Mouse (Mus musculus): ENCODE data around the gene Rras. TPM values are rescaled to one million over a fixed set of nuclear protein-coding genes. Genes with fewer than 3 reads are reported as not detected.

Gene Rras
- polyA plus RNA-seq, 1 experiment from 2014 or later, result 18.3 TPM

- Histone ChIP-seq H3K4me3 (no peak overlapping the region), H3K27ac (no peak overlapping the region), H3K4me1 (no peaks in the 10 kb centered on the region), H3K9me3 (replicated peaks) (no peaks in the 10 kb centered on the region), H3K27me3 (ENCODE audit: low read depth, poor library complexity, severe bottlenecking) (no peaks in the 10 kb centered on the region), H3K36me3 (peaks cover 100% of the 10 kb centered on the region)
- WGBS, result 73% methylated on average over 7 of the region's 7 CpGs
- DNase-seq (ENCODE audit: low spot score), result peak; percentile 71
These were observed 20.1 kb downstream of the Rras start for GRCm38 (mm10) chr7:45037720-45038361.

GRCm38 (mm10) chr7:45038411-45038810 lies 20.6 kb downstream of the Rras start:
- WGBS, result 94% methylated on average over 9 of the region's 9 CpGs
- H3K36me3 ChIP-seq, result peaks cover 100% of the 10 kb centered on the region
- H3K27me3 ChIP-seq (ENCODE audit: low read depth, poor library complexity, severe bottlenecking), result no peaks in the 10 kb centered on the region
- H3K4me1 ChIP-seq, result no peaks in the 10 kb centered on the region
- no peak overlapping the region for H3K27ac ChIP-seq
- H3K4me3 ChIP-seq, result no peak overlapping the region
- no peak for DNase-seq (ENCODE audit: low spot score)
- H3K9me3 ChIP-seq (replicated peaks), result no peaks in the 10 kb centered on the region

DNA sequence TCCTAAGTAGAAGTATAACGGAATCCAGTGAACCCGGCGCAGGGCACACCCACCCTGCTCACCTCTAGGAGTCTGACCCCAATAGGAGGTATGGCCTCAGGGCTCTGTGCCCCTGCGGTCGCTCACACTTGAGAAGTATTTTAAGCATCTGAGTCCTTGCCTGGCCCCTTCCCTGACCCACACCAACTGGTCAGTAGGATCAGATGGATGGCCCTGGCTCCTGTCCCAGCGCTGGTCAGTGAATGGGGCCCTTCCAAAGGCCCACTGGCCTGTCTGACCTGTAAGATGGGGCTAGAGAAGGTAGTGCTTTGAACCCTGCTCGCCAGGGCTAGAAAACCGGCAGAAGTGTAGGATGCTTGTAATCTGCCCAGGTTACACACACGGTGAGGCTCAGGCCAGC lies 23.1 kb downstream of the Rras start:
- no peaks in the 10 kb centered on the region for H3K9me3 ChIP-seq (replicated peaks)
- WGBS, result 95% methylated on average over 9 of the region's 9 CpGs
- H3K4me3 ChIP-seq, result no peak overlapping the region
- H3K4me1 ChIP-seq, result no peaks in the 10 kb centered on the region
- H3K27ac ChIP-seq, result no peak overlapping the region
- peaks cover 100% of the 10 kb centered on the region for H3K36me3 ChIP-seq
- H3K27me3 ChIP-seq (ENCODE audit: low read depth, poor library complexity, severe bottlenecking), result no peaks in the 10 kb centered on the region
- no peak for DNase-seq (ENCODE audit: low spot score)

GRCm38 (mm10) chr7:45043307-45043706 lies 25.5 kb downstream of the Rras start:
- DNase-seq (ENCODE audit: low spot score), result no peak
- Histone ChIP-seq H3K27me3 (ENCODE audit: low read depth, poor library complexity, severe bottlenecking) (no peaks in the 10 kb centered on the region), H3K27ac (no peak overlapping the region), H3K9me3 (replicated peaks) (no peaks in the 10 kb centered on the region), H3K36me3 (peaks cover 100% of the 10 kb centered on the region), H3K4me1 (peaks cover 3% of the 10 kb centered on the region; the same call in 1 of the 2 replicates), H3K4me3 (no peak overlapping the region)
- 97% methylated on average over 14 of the region's 14 CpGs for WGBS

- 97% methylated on average over 22 of the region's 22 CpGs for WGBS
- no peak overlapping the region for H3K4me3 ChIP-seq
- H3K36me3 ChIP-seq, result peaks cover 100% of the 10 kb centered on the region
- no peaks in the 10 kb centered on the region for H3K27me3 ChIP-seq (ENCODE audit: low read depth, poor library complexity, severe bottlenecking)
- no peak overlapping the region for H3K27ac ChIP-seq
- H3K9me3 ChIP-seq (replicated peaks), result no peaks in the 10 kb centered on the region
- no peak for DNase-seq (ENCODE audit: low spot score)
- peaks cover 16% of the 10 kb centered on the region for H3K4me1 ChIP-seq
These were observed 28.0 kb downstream of the Rras start for GRCm38 (mm10) chr7:45045741-45046140.

DNA sequence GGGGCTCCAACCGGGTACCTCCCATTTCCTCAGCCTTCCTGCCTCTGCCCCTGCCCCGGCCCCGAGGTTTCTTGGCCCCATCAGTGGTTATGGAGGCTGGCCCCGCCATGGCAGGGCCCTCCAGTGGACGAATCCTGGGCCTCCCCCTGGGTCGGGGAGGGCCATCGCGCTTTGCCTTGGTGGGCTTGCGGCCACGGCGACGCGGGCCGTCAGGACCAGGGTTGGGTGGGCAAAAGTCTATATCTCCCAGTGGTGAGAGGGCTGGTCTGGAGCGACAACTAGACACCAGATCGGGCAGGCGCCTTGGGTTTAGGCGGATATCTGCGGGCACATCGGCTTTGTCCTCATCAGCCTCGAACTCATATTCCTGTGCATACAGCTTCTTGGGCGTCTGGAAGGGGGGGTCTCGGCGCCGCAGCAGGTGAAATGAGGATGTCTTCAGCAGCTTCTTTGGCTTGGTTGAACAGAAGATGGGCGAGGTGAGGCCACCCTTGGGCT lies 29.1 kb downstream of the Rras start:
- no peak for DNase-seq (ENCODE audit: low spot score)
- Histone ChIP-seq H3K4me3 (peak overlapping the region; percentile 12; the same call in 1 of the 2 replicates), H3K36me3 (peaks cover 95% of the 10 kb centered on the region), H3K4me1 (peaks cover 27% of the 10 kb centered on the region), H3K27ac (no peak overlapping the region), H3K27me3 (ENCODE audit: low read depth, poor library complexity, severe bottlenecking) (no peaks in the 10 kb centered on the region), H3K9me3 (replicated peaks) (no peaks in the 10 kb centered on the region)
- 94% methylated on average over 26 of the region's 26 CpGs for WGBS

DNA sequence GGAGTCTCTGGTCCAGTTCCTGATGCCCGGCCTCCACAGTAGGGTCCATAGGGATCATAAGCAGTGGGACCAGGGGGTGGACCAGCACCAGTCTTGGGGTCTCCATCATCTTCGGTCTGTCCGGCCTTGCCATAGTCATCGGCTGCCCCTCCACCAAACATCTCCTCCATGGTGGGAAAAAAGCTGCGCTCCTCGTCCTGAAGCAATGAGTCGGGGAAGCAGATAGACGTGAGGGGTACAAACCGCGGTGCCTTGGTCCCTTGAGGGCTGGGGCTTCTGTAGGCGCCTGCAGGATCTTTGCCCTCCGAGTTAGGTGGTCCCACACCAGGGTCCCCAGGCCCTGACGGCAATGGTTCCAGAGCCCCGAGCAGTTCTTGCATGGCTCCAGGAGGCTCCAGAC lies 29.7 kb downstream of the Rras start:
- Histone ChIP-seq H3K4me1 (peaks cover 29% of the 10 kb centered on the region), H3K27me3 (ENCODE audit: low read depth, poor library complexity, severe bottlenecking) (no peaks in the 10 kb centered on the region), H3K4me3 (peak overlapping the region; percentile 12; the same call in 1 of the 2 replicates), H3K36me3 (peaks cover 89% of the 10 kb centered on the region), H3K27ac (no peak overlapping the region), H3K9me3 (replicated peaks) (no peaks in the 10 kb centered on the region)
- 97% methylated on average over 14 of the region's 14 CpGs for WGBS
- DNase-seq (ENCODE audit: low spot score), result no peak

GRCm38 (mm10) chr7:45048001-45048890 lies 30.5 kb downstream of the Rras start:
- Histone ChIP-seq H3K36me3 (peaks cover 82% of the 10 kb centered on the region), H3K27ac (no peak overlapping the region), H3K4me3 (peak overlapping the region; percentile 12; the same call in 1 of the 2 replicates), H3K9me3 (replicated peaks) (no peaks in the 10 kb centered on the region), H3K27me3 (ENCODE audit: low read depth, poor library complexity, severe bottlenecking) (no peaks in the 10 kb centered on the region), H3K4me1 (peaks cover 29% of the 10 kb centered on the region)
- DNase-seq (ENCODE audit: low spot score), result no peak
- WGBS, result 95% methylated on average over 37 of the region's 38 CpGs

DNA sequence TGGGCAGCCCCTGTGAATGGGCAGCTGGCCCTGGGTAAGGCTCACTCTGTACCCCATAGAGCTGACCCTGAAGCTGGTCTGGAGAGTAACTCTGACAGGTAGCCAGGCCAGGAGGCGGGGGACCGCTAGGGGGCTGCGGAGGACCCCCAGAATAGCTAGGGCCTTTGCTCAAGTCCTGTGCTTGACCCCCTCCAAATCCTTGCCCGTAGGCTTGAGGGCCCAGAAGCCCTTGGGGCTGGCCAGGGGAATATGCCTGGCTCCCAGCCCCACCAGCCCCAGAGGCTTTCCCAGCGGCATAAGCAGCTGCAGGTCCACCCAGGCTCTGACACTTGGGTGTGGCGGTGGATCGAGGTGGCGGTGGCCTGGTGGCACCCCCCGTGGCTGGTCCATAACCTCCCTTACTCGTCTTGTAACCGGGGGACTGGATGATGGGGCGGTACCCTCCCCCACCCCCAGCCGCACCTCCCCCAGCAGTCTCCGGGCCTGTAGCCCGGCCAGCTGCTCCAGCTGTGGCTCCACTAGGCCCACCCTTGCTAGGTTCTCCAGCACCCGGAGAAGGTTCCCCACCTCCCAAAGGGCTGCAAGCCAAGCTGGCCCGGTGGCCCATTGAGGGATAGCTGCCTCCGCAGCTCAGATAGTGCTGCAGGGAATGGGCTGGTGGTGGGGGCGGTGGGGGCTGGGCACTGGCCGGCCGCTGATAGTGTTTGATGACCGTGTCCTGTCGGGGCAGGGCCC lies 31.3 kb downstream of the Rras start:
- Histone ChIP-seq H3K36me3 (peaks cover 73% of the 10 kb centered on the region), H3K9me3 (replicated peaks) (no peaks in the 10 kb centered on the region), H3K4me1 (peaks cover 38% of the 10 kb centered on the region), H3K27me3 (ENCODE audit: low read depth, poor library complexity, severe bottlenecking) (no peaks in the 10 kb centered on the region), H3K27ac (0 out of 2 replicates have a peak overlapping the region, but pooled peaks have one; percentile 12), H3K4me3 (peak overlapping the region; percentile 12)
- WGBS, result 95% methylated on average over 23 of the region's 23 CpGs
- no peak for DNase-seq (ENCODE audit: low spot score)

GRCm38 (mm10) chr7:45050945-45051600 lies 33.3 kb downstream of the Rras start:
- Histone ChIP-seq H3K4me3 (peak overlapping the region; percentile 86), H3K27me3 (ENCODE audit: low read depth, poor library complexity, severe bottlenecking) (no peaks in the 10 kb centered on the region), H3K4me1 (peaks cover 47% of the 10 kb centered on the region), H3K27ac (peak overlapping the region; percentile 99), H3K36me3 (peaks cover 54% of the 10 kb centered on the region), H3K9me3 (replicated peaks) (no peaks in the 10 kb centered on the region)
- WGBS, result 5% methylated on average over 16 of the region's 16 CpGs
- DNase-seq (ENCODE audit: low spot score), result peak; percentile 78

DNA sequence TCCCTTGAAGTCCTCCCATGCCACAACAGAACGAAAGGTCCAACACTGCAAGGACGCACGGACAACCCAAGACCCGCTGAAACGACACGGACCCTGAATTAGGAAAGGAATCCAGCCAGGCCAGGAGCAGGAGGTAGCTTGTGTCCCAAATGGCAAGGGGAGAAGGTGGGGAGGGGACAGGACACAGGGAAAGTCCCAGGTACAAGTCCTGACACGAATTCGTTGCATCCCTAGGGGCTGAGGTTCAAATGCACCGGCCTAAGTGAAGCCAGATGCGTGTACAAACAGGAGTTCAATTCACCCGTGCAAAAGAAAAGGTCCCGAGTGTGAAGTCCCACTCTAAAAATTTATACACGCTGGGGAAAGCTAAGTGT lies 33.8 kb downstream of the Rras start:
- H3K27ac ChIP-seq, result peak overlapping the region; percentile 99
- no peaks in the 10 kb centered on the region for H3K27me3 ChIP-seq (ENCODE audit: low read depth, poor library complexity, severe bottlenecking)
- DNase-seq (ENCODE audit: low spot score), result peak; percentile 41
- H3K4me3 ChIP-seq, result peak overlapping the region; percentile 86
- no peaks in the 10 kb centered on the region for H3K9me3 ChIP-seq (replicated peaks)
- peaks cover 47% of the 10 kb centered on the region for H3K4me1 ChIP-seq
- H3K36me3 ChIP-seq, result peaks cover 48% of the 10 kb centered on the region
- WGBS, result 2% methylated on average over 13 of the region's 13 CpGs

DNA sequence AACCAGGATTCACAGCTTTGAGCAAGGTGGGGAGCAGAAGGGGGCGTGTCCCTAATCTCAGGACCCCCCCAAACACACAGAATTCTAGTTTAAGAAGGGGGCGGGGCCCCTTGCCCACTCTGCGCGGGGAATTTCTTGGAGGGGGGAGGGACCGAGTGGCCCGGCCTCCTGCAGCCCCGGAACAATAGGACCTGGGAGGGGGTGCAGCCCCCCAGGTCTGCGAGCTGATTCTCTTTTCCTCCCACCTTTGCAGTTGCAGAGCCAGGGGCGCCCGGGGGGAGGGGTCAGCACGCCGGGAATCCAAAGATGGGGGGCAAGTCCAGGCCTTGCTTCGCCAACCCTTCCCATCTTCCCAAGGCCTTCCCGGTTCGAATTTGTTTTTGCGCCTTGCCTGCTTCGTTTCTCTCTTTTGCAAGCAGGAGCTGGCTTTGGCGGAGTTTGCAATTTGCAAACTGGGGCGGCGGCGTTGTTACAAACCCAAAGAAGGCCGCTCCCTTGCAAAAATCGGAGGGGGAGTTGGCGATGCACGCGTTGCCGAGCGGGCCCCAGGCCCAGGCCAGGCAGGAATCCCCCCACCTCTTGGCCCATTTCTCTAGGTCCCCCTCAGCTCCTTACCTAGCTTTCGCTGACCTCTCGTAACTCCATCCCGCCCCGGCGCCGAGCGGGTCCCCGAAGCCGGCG lies 34.6 kb downstream of the Rras start:
- under 1% methylated on average over 38 of the region's 38 CpGs for WGBS
- Histone ChIP-seq H3K36me3 (peaks cover 41% of the 10 kb centered on the region), H3K4me3 (peak overlapping the region; percentile 86), H3K9me3 (replicated peaks) (no peaks in the 10 kb centered on the region), H3K27ac (peak overlapping the region; percentile 99), H3K27me3 (ENCODE audit: low read depth, poor library complexity, severe bottlenecking) (no peaks in the 10 kb centered on the region), H3K4me1 (peaks cover 47% of the 10 kb centered on the region)
- peak; percentile 64 for DNase-seq (ENCODE audit: low spot score)

Measured in limb, embryonic 10.5 days (tissue).